Mouse (Mus musculus) layer of hippocampus, postnatal 14 days (tissue): ENCODE data around the gene Sf1. TPM values are rescaled to one million over a fixed set of nuclear protein-coding genes. Genes with fewer than 3 reads are reported as not detected.

Source experiments
- DNase-seq, 2 experiments: peaks; one replicate each; pipeline ENCODE4 v3.0.0; 2021 to 2022; ENCODE audit warnings: low spot score in 2 of 2, mixed read lengths in 1 of 2
- total RNA-seq, 2 experiments: library from RNA; stranded (reverse); gene quantifications; 2 replicates each; pipeline ENCODE4 v1.2.3; 2021

The Sf1 gene
- total RNA-seq, 2 experiments from 2014 or later, result 182 to 189 TPM

DNA sequence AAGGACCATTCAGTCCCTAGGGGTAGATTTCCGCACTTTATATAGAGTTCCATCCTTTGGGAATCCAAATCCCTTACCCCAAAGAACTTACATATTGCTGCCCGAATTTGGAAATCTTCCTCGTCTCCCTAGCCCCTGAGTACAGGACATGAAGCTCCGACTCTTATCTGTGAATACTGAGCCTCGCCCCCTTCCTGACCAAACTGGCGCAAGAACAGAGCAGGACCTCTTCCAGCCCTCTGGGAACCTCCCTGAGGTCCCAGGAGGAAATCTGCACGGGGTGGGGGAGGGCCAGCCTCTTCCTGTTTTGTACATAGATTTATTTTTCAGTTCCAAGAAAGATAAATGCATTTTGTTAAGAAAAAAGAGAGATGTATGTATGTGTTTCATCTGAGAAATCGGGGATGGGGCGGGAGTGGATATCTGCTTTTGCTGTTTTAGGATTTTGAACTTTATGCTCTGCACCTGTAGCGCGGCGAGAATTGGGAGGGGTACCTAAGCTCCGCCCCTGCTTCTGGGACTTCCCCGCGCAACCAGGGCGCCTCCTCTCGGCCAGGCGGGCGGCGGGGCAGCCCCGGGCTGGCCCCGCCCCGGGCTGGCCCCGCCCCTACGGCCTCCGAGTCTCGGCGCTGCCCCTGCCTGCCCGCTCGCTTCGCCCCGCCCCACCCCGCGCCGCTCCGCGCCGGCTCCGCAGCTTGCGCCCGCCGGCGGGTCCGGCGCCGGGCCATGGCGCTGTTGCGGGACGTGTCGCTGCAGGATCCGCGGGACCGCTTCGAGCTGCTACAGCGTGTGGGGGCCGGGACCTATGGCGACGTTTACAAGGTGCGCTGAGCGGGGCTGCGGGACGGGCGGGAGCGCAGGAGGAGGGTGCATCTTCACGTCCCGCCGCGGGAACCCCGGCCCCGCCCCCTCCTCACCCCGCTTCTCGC lies 22.7 kb upstream of the Sf1 start, which contains the start of gene Map4k2:
Gene Map4k2, plus strand, starts transcription at position 612 of the 929 bp plus-strand sequence.
- DNase-seq, result peak; percentile 46 to 63

DNA sequence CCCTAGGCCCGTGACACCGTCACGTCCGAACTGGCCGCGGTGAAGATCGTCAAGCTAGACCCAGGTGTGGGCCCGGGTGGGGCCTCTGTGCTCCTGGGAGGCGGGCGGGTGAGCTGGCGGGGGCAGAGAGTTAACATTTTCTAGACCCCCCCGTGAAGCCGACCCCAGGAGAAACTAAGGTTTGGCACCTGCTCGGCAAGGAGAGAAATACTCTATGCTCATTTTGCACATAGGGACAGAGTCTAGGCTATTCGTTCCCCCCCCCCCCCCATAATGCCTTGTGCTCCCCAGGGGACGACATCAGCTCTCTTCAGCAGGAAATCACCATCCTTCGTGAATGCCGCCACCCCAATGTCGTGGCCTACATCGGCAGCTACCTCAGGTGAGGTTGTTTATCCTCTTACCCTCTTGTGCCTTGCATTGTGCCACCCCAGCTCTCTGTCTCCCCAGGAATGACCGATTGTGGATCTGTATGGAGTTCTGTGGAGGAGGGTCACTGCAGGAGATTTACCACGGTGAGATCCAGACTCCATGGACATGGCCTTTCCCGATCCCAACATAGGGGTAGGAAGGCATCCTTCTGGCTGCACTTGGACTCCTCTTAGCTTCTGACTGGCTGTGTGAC lies 21.9 kb upstream of the Sf1 start:
- no peak for DNase-seq

DNA sequence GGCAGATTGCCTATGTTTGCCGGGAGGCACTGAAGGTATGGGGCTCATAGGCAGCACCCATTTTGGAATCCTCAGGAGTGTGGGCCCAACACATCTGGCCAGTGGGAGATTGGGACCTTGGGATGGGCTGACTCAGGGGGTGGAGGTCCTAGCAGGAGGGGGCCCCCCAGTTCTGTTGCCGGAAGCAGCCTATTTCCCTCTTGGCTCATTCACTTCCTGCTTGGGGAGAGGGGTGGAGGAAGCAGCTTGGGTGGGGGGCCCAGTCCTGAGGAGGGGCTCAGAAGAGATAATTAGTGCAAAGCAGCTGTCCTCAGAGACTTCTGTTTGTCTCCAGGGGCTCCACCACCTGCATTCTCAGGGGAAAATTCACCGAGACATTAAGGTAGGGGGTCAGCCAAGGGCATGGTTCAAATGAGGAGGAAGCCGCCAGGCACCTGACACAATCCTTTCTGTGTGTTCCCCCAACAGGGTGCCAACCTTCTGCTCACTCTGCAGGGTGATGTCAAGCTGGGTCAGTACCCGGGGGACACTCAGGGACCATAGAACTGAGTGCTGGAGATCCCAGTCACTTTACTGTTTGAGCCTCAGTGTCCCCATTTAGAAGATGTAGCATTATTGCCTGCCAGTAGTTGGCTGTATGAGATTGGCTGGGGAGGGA lies 21.1 kb upstream of the Sf1 start:
- DNase-seq, result no peak

DNA sequence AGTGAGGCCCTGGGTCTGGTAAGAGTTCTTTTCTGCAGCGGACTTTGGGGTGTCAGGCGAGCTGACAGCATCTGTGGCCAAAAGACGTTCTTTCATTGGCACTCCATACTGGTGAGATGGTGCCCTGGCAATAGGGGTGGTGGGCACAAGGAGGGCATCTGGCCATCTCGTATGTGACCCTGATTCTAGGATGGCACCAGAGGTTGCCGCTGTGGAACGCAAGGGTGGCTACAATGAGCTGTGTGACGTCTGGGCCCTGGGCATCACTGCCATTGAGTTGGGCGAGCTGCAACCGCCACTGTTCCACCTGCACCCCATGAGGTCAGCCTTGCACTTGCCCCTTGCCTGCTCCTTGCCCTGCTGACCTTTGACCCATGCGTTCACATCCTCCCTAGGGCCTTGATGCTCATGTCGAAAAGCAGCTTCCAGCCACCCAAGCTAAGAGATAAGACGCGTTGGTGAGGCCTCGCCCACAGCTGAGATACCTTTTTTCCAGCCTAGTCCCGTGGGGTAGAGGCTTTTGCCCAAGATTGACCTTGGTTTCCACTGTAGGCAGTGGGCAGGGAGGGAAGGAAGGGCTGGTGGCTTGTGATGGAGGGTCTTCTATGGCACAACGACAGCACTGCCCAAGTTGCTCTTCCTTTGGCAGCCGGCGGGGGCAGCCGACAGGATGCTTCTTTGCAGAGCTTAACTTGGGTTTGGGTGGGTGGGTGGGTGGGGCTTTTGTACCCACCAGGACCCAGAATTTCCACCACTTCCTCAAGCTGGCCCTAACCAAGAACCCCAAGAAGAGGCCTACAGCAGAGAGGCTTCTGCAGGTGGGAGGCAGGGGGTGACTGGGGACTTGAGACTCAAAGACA lies 20.2 kb upstream of the Sf1 start:
- DNase-seq, result no peak

DNA sequence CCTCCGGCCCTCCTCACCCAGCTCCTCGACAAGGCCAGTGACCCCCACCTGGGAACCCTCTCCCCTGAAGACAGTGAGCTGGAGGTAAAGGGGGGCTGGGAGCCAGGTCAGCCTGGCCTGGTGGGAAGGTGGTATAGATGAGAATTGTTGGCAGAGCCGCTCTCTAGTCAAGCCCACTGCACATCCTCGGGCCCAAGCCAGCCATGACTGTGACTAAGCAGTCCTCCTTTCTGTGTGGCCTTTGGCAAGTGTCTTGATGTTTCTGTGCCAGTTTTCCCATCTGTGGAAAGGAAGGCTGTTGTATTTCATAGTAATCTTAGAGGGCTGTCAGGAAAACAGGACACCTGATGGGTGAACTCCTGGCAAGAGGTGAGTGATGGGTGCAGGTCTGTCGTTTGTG lies 19.5 kb upstream of the Sf1 start:
- DNase-seq, result no peak

DNA sequence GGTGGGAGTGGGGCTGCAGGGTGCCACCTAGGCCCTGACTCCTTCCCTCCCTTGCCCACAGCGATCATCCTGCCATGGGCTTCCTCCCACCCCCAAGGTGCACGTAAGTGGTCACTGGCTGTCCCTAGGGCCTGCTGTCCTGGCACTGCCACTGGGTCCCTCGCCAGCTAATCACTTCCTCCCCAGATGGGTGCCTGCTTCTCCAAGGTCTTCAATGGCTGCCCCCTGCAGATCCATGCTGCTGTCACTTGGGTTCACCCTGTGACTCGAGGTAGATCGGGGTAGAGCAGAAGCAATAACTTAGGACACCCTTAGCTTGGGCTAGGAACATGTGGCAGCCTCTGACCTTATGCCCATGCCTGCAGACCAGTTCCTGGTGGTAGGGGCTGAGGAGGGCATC lies 17.5 kb upstream of the Sf1 start:
- DNase-seq, result no peak

DNA sequence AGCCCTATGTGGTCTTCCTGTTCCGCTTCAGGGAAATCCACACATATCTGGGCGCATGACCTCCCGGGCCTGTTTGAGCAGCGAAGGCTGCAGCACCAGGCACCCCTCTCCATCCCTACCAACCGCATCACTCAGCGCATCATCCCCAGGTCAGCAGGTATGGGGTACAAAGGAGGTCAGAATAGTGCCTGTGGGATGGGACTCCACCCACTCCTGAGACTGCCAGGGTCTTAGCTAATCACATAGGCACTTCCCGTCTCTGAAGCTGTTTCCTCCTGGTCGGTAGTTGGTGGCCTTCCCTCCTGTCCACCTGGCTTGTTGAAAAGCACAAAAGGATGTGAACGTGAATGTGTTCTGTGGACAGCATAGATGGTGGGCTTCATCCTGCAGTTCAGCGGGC lies 16.8 kb upstream of the Sf1 start:
- DNase-seq, result no peak

DNA sequence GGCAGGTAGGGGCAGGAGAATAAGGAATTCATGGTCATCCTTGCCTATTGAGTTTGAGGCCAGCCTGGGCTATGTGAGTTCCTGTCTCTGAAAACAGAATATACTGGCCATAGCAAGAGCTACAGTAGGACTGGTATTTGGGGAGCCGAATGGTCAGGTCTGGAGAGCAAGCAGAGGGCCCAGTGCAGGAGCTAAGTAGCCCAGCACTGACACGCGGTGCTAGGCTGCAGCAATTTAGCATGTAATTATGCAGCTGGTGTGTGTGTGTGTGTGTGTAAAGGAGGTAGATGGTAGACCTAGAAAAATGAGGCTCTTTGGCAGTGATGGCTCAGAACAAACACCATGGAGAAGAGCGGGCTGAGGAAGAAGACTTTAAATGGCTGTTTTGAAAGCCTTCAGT lies 15.9 kb upstream of the Sf1 start:
- no peak for DNase-seq

DNA sequence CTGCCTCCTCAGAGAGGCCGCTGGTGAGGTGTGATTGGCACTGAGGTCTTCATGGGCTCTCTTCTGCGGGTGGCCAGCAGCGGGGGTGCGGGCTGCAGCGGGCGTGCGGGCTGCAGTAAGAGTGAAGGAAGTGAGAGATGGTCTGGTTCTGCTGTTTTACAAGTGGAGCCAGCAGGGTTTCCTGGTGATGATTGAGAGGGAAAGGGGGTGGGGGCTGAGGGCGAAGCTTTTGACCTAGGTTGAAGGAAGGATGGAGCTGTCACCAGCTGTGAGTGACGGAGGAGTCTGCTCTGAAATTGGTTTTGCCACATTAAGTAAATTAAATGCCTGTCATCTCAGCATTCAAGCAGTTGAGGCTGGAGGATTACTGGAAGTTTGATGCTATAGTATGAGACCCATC lies 14.8 kb upstream of the Sf1 start:
- no peak for DNase-seq

DNA sequence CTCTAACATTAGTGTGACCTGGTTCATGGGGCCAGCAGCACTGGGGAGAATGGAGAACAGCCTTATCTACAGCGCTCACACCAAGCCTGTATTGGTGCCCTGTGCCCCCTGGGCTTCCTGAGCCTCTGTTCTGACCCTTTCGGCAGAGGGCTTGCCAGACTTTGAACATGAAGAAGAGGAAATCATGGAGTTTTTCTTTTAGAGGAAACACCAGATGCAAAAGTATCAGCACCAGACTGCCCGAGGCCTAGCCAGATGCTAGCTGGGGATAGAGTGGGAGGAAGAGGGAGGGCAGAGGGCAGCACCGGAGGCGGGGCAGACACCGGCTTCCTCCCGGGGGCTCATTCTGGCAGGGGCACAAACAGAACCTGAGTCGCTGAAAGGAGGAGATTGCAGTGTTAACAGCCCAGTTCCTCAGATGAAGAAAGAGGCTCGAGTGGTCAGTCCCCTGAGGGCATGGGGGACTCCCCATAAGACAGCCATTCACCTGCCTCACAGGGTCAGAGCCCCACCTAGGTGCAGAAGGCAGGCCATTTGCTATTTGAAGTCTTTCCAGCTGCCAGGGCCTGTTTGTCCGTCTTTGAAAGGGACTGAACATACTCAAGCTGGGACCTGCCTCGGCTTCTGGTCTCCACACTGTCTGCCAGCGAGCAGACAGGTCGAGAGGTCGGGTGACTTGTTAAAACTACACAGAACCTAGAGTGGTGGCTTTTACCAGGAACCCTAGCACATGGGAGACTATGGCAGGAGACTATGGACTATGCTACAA lies 14.1 kb upstream of the Sf1 start:
- no peak for DNase-seq

DNA sequence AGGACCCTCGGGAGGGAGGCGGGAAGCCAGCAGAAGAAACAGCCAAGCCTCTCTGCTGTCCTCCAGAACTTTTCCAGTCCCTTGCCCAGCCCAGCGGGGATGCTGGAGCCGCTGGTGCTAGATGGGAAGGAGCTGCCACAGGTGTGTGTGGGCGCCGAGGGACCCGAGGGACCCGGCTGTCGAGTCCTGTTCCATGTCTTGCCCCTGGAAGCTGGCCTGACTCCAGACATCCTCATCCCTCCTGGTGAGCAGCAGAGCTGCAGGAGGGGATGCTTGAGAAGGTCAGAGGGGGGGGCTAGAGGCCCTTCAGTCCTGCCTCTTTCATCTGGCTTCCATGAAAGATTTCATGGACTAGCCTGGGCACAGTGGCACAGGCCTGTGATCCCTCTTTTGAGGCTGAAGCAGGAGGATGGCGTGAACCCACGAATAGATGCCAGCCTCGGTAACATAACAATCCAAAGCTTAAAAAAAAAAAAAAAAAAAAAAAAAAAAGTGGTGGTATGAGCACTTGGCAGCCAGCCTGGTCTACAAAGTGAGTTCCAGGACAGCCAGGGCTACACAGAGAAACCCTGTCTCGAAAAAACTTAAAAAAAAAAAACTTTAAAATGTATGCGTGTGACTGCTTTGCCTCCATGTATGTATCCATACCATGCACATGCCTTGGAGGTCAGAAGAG lies 11.9 kb upstream of the Sf1 start:
- DNase-seq, result no peak

DNA sequence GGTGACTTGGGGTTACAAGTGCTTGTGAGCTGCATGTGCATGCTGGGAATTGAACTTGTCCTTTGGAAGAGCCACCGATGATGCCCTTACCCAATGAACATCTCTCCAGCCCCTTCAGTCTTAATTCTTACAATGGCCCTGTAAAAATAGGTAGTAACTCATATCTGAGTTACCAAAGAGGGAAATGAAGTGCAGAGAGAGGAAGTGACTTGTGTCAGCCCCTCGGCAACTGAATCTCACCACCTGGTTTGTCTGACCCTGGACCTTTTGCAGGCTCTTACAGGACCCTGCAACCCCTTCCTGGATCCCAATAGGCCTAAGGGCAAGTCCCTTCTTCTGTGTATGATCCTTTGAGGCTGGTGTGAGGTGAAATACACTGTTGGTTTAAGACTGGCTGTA lies 11.4 kb upstream of the Sf1 start:
- no peak for DNase-seq

DNA sequence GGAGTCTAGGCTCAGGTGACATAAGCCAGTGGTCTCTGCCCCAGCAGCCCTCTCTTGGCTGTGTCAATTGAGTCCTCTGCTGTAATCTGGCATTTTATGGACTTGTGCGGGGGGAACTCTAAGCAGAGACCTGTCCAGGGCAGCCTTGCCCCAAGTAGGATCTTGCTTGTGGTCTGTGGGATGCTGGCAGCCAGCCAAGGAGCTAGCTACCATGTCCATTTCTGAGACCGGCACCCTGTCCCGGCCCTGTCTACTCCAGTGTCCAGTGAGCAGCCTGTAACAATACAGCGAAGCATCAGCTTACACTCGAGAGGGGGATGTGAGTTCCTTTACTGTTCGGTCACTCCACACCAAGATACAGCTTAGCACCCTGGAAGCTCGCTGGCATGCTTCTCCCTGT lies 9.5 kb upstream of the Sf1 start:
- no peak for DNase-seq

DNA sequence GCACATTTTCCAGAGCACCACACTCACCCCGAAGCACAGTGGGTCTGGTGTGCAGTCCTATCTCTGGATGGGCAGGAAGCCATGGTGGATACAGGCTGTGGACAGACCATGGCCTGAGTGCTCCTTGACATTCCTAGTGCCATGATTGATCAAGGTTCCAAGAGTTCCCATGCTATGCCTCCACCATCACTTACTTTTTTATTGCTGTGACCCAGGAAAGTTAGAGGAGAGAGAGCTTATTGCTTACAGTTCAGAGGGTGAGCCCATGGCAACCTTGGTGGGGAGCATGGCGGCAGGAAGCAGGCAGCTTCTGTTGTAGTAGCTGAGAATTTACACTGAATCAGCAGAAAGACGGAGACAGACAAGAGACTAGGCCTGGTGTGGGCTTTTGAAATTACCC lies 2.2 kb upstream of the Sf1 start:
- DNase-seq, result no peak

DNA sequence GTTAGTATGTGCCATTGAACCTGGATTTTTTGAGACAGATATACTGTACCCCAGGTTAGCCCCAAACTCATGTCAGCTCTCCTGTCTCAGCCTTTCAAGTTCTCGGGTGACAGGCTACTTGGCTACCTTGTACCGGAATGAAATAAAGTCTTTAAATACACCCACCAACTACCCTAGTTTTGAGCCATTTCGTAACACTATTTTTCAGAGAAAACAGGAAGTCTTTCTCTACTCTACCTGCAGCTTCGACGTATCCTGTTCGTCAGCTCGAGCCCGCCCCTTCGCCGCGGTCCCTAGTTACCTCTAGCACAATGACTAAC lies 439 bp upstream of the Sf1 start:
- DNase-seq, result no peak

DNA sequence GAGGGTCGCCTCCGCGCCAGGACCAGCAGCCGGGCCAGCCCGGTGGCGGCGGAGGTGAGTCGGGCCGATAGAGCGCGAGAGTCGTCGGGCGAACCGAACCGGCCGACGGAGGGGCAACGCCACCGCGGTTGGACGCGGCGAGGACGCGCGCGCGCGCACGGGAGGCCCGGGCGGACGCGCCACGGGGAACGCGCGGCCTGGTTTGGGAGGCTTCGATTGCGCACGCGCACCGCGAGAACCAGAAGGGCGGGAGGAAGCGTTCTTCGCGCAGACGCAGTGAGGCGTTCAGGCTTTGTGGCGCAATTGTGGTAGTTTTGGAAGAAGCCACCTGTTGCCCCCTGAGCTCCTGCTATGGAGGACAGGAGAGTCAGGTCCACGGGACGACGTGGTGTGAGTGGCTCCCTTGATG lies 831 bp downstream of the Sf1 start:
- DNase-seq, result peak; percentile 92 to 93

DNA sequence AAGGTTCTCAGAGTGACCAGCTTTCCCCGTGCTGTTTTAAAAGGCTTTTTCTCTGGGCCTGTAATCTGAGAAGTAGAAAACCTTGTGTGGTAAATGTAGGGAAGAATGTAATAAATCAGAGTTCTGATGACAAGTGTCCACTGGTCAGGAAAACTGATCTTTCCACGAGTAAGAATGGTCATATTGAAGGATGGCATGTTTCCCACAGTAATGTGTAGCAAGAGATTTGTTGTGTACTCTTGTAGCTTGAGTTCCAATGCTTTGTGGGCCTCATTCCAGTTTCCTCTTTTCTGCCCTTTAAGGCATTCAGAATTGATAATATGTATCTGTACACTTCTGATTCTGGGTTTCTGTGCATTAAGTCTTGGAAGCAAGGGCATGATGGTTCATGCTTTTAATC lies 1.4 kb downstream of the Sf1 start:
- DNase-seq, result no peak

DNA sequence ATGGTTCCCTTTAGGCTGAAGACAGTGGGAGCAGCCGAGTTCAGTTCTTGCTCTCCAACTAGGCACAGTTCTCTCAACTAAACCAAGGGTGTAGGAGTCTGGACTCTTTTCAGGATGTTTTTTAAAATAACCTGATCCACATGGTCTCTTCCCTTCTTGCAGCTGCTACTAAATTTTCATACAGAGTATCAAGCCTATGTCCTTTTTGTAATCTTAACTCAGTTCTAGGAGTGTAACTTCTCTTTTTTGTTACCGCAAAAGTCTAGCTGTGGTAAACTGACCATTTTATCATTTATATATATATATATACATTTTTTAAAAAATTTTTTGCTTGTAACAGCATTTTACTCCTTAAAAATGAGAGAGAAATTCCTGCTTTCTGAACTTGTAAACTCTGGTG lies 6.7 kb downstream of the Sf1 start:
- DNase-seq, result no peak

DNA sequence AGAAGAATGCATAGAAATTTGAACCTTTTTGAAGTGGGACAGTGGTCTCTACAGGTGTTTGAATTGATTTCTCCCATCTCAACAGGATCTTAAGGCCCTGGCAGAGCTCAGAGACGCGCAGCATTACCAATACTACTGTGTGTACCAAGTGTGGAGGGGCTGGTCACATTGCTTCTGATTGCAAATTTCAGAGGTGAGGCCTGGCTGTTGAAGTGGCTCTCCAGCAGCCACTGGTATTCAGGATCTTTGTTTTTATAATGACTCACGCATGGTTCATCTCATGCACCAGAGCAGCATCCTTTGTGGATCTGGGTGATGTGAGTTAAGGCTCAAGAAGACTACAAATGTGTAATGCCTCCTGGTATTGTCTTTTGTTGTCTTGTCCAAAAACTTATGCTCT lies 8.9 kb downstream of the Sf1 start:
- DNase-seq, result no peak
